Mouse (Mus musculus): ENCODE measurements at regions not wholly inside any gene's neighbourhood (a gene's known extent, or its start where the extent isn't known, plus 50 kb on each side); places are given as distances from the start of the nearest gene placed in this dataset.
"Not testable (repeated sequence)": the region's sequence is repeated elsewhere in the genome, so short reads cannot be mapped to it uniquely, and the experiment has no call there.

- POLR2A ChIA-PET = no interaction called here
- CTCF ChIA-PET = no interaction called here
Observed at GRCm38 (mm10) chr6:60445591-60445990, 384.1 kb downstream of the Snca start.

- CTCF ChIA-PET = no interaction called here
- POLR2A ChIA-PET = no interaction called here
Observed at GRCm38 (mm10) chr6:60441952-60442351, 387.7 kb downstream of the Snca start.

GRCm38 (mm10) chr6:60411669-60412068 is 418.0 kb downstream of the Snca start:
- CTCF ChIA-PET = no interaction called here
- POLR2A ChIA-PET = interaction anchor here in 2 of 4 experiments (0.7 to 2.0 kb wide), 2 partner anchors 48 kb away, joined by 3 to 9 read pairs; no protein-coding TSS in a partner anchor

- POLR2A ChIA-PET = interaction anchor here in 2 of 4 experiments (0.7 to 2.0 kb wide), 2 partner anchors 47 kb away, joined by 3 to 9 read pairs; no protein-coding TSS in a partner anchor
- CTCF ChIA-PET = no interaction called here
Observed at GRCm38 (mm10) chr6:60411239-60411638, 418.4 kb downstream of the Snca start.

GRCm38 (mm10) chr6:60410051-60410785 is 419.4 kb downstream of the Snca start:
- ChIA-PET POLR2A (interaction anchor here in 1 of 4 experiments (0.9 kb wide), 1 partner anchor 46 kb away, joined by 4 read pairs; no protein-coding TSS in a partner anchor), CTCF (no interaction called here)

- POLR2A ChIA-PET = interaction anchor here in 2 of 4 experiments (0.7 to 0.8 kb wide), 3 partner anchors 31 to 45 kb away, joined by 3 to 5 read pairs (median 4); no protein-coding TSS in a partner anchor
- CTCF ChIA-PET = interaction anchor here in 1 of 4 experiments (0.6 kb wide), 1 partner anchor 688 kb away, joined by 9 read pairs; no protein-coding TSS in a partner anchor
Observed at GRCm38 (mm10) chr6:60409094-60409493, 420.6 kb downstream of the Snca start.

GRCm38 (mm10) chr6:60406861-60407260 is 422.8 kb downstream of the Snca start:
- ChIA-PET POLR2A (interaction anchor here in 1 of 4 experiments (1.0 kb wide), 1 partner anchor 43 kb away, joined by 3 read pairs; no protein-coding TSS in a partner anchor), CTCF (no interaction called here)

GRCm38 (mm10) chr6:60363931-60364330 is 465.7 kb downstream of the Snca start:
- POLR2A ChIA-PET = interaction anchor here in 2 of 4 experiments (0.8 to 1.2 kb wide), 6 partner anchors 43 to 48 kb away, joined by 3 to 9 read pairs (median 4); no protein-coding TSS in a partner anchor
- CTCF ChIA-PET = not testable (repeated sequence)

GRCm38 (mm10) chr6:60345448-60345847 is 484.2 kb downstream of the Snca start:
- ChIA-PET POLR2A (no interaction called here), CTCF (interaction anchor here in 1 of 4 experiments (0.7 kb wide), 1 partner anchor 394 kb away, joined by 3 read pairs; no protein-coding TSS in a partner anchor)
